Comparison of ENCODE assay signal across 10 mouse cellular contexts in genomic region chr11:101758431-101758830, GRCm38 (mm10). TPM values are rescaled to one million over a fixed set of nuclear protein-coding genes. Genes with fewer than 3 reads are reported as not detected.
DNase-seq lines count a peak whose midpoint lies in the region; TF ChIP-seq lines count a peak whose summit lies in the region.
"Had no signal": no experiment of that assay in that cellular context is flagged by ENCODE, and none has a peak within 500 bp of the region (broad histone marks: within the 10 kb centered on the region; RNA-seq: fewer than 3 reads in every experiment).

No protein-coding gene starts in this region.

- peak; percentile 19 for DNase-seq in kidney, postnatal 14 days
- DNase-seq in kidney, adult 11 months, result no peak
- DNase-seq in brain, embryonic 14.5 days (ENCODE audit: low read depth), result peak; percentile 27
- DNase-seq in cerebellum, postnatal 25 days, result peak; percentile 27 to 55
- peak; percentile 79 for DNase-seq in left cerebral cortex, postnatal 4 days
- no peak for DNase-seq in embryo, embryonic 11 days
- no peak for DNase-seq in adrenal gland, adult 8-10 months
- DNase-seq: gastrocnemius, postnatal 10 days; kidney, adult 2 months; lung, postnatal 10 days had no signal

- intact Hi-C loops in left cerebral cortex, postnatal 4 days (cut with DNase I), result no loop called here

- no peak for TF ChIP-seq CTCF in brain, embryonic 14.5 days (IDR thresholded peaks at IDR 0.05; ENCODE audit: borderline replicate concordance, extremely low read depth, insufficient read depth, insufficient read length)

- no peak for TF ChIP-seq POLR2A in brain, embryonic 14.5 days (IDR thresholded peaks at IDR 0.05; ENCODE audit: borderline replicate concordance, extremely low read depth, insufficient read depth, insufficient read length, poor library complexity, severe bottlenecking)

RNA-seq across cellular contexts. Expression of gene Dhx8, which starts 25.7 kb away (rescaled TPM):
- polyA plus RNA-seq in brain, embryonic 14.5 days (2012; rRNA removed), result 25.2 and 33.5 TPM in 2 replicates
- total RNA-seq in left cerebral cortex, postnatal 4 days (2021), result 10 to 100 TPM; 37.2 to 41.2 TPM
- 10 to 100 TPM; 25.0 to 30.3 (median 28.0) TPM for total RNA-seq in adrenal gland, adult 8-10 months (2022)

RNA-seq across cellular contexts. Expression of gene Etv4, which starts 26.7 kb away (rescaled TPM):
- 7.3 and 10.4 TPM in 2 replicates for polyA plus RNA-seq in brain, embryonic 14.5 days (2012; rRNA removed)
- total RNA-seq in left cerebral cortex, postnatal 4 days (2021), result 10 to 100 TPM; 23.7 to 27.1 TPM
- total RNA-seq in adrenal gland, adult 8-10 months (2022), result 1 to 10 TPM in 3 of 4 experiments, under 1 TPM in 1; 0.80 to 1.9 (median 1.4) TPM

Comparison
In these comparisons a context has a peak if more than half of its experiments do, and no peak if none do; other contexts are left out.
1. DNase-seq: peak in kidney, postnatal 14 days (single experiment), brain, embryonic 14.5 days (single experiment), cerebellum, postnatal 25 days (2 of 2) and left cerebral cortex, postnatal 4 days (single experiment); none in kidney, adult 11 months (single experiment), embryo, embryonic 11 days (single experiment) and adrenal gland, adult 8-10 months (single experiment).
2. RNA of gene Etv4, which starts 26.7 kb away (total RNA-seq): 23.7 to 27.1 TPM in left cerebral cortex, postnatal 4 days; 0.80 to 1.9 TPM in adrenal gland, adult 8-10 months; every median in the first group is over 4 times any median in the second.